Mouse (Mus musculus) hindbrain, embryonic 13.5 days (tissue): ENCODE measurements around the gene Kctd11. TPM values are rescaled to one million over a fixed set of nuclear protein-coding genes. Genes with fewer than 3 reads are reported as not detected.

Experiments used
- ATAC-seq: fragments of 200-750 bp; cut with Nextera tagmentation; 2 replicates; pipeline ENCODE4 v1.8.0; 2017; ENCODE audit warnings: moderate TSS enrichment; ENCODE audit not compliant: low FRiP score
- H3K27ac ChIP-seq: fragments of 300-500 bp; sonication (generic); 2 replicates; pipeline ENCODE4 v1.5.1; 2015; ENCODE audit warnings: inconsistent platforms, mild to moderate bottlenecking, moderate library complexity
- H3K27me3 ChIP-seq: fragments of 300-500 bp; sonication (generic); 2 replicates; pipeline ENCODE4 v1.6.1; 2015; ENCODE audit warnings: mild to moderate bottlenecking, inconsistent platforms
- H3K36me3 ChIP-seq: fragments of 300-500 bp; sonication (generic); 2 replicates; pipeline ENCODE4 v1.6.1; 2015; ENCODE audit warnings: mild to moderate bottlenecking, inconsistent platforms
- H3K4me1 ChIP-seq: fragments of 300-500 bp; sonication (generic); replicated peaks from 2 replicates; pipeline ENCODE4 v1.6.1; 2015; ENCODE audit warnings: inconsistent platforms
- H3K4me2 ChIP-seq: fragments of 300-500 bp; sonication (generic); 2 replicates; pipeline ENCODE4 v1.6.1; 2015; ENCODE audit warnings: inconsistent platforms, mild to moderate bottlenecking, moderate library complexity
- H3K4me3 ChIP-seq: fragments of 300-500 bp; sonication (generic); 2 replicates; pipeline ENCODE4 v1.5.1; 2015; ENCODE audit warnings: mild to moderate bottlenecking, inconsistent platforms
- H3K9ac ChIP-seq: fragments of 300-500 bp; sonication (generic); 2 replicates; pipeline ENCODE4 v1.6.1; 2015; ENCODE audit warnings: mild to moderate bottlenecking, inconsistent platforms
- H3K9me3 ChIP-seq: fragments of 300-500 bp; sonication (generic); 2 replicates; pipeline ENCODE4 v1.6.1; 2016; ENCODE audit warnings: inconsistent platforms
- WGBS: fragments of 180-500 bp; shearing (Covaris S2); methylation state at CpG from one replicate; pipeline ENCODE4 v1.1.7; 2015; 5-methylcytosine and 5-hydroxymethylcytosine counted together
- polyA plus RNA-seq: library from polyadenylated mRNA; unstranded; fragments of >200 nt; fragmentation: Nextera tagmentation; extraction: Ambion mirVana; gene quantifications from 2 replicates; pipeline ENCODE4 v1.2.1, GENCODE M21; 2015

Kctd11 gene
- polyA plus RNA-seq, 1 experiment from 2014 or later = 2.5 TPM

GRCm38 (mm10) chr11:69884663-69885062 lies 3.5 kb upstream of the Kctd11 start:
- peaks cover 18% of the 10 kb centered on the region for H3K4me1 ChIP-seq
- ATAC-seq = no peak
- H3K9me3 ChIP-seq = no peaks in the 10 kb centered on the region
- H3K27me3 ChIP-seq = peaks cover 34% of the 10 kb centered on the region
- H3K9ac ChIP-seq = no peak overlapping the region
- 86% methylated on average over 8 of the region's 8 CpGs for WGBS
- H3K4me2 ChIP-seq = no peak overlapping the region
- no peak overlapping the region for H3K4me3 ChIP-seq
- no peak overlapping the region for H3K27ac ChIP-seq
- H3K36me3 ChIP-seq = no peaks in the 10 kb centered on the region

- H3K36me3 ChIP-seq = no peaks in the 10 kb centered on the region
- H3K4me3 ChIP-seq = no peak overlapping the region
- H3K27me3 ChIP-seq = peaks cover 38% of the 10 kb centered on the region
- no peak overlapping the region for H3K27ac ChIP-seq
- no peak overlapping the region for H3K9ac ChIP-seq
- H3K4me1 ChIP-seq = peaks cover 22% of the 10 kb centered on the region
- H3K9me3 ChIP-seq = no peaks in the 10 kb centered on the region
- ATAC-seq = no peak
- 84% methylated on average over 9 of the region's 9 CpGs for WGBS
- H3K4me2 ChIP-seq = no peak overlapping the region
Measured at GRCm38 (mm10) chr11:69884240-69884639, 3.0 kb upstream of the Kctd11 start.

DNA sequence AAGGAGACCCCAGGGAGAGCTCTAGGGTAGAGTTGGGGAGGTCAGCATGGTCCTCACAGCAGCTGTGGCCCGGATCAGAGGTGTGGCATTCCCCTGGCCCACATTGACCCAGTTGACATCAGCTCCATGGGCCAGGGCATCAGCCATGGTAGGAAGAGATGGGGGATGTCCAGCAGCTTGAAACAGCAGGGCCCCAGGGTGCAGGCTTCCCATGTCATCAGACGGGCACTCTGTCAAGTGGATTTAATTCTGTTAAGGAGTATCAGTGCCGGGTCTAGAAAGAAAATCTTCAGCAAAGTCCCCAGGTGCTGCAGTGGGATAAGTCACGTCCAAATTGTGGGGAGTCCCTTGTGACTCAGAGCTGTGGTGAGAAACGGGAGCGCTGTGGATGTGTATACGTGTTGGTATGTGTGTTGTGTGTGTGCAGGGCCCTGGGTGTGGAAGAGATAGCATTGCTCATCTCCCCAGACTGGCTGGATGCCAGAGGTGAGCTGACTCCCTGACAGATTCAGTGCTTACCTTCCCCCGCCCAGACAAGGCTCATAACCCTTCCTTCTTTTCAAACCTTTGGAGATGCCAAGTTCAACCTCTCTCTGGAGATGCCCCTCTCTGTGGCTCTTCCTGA lies 2.4 kb upstream of the Kctd11 start:
- peaks cover 27% of the 10 kb centered on the region for H3K4me1 ChIP-seq
- no peak for ATAC-seq
- H3K27me3 ChIP-seq = peaks cover 42% of the 10 kb centered on the region
- WGBS = 91% methylated on average over 8 of the region's 8 CpGs
- H3K36me3 ChIP-seq = no peaks in the 10 kb centered on the region
- no peak overlapping the region for H3K27ac ChIP-seq
- no peaks in the 10 kb centered on the region for H3K9me3 ChIP-seq
- H3K9ac ChIP-seq = no peak overlapping the region
- H3K4me2 ChIP-seq = no peak overlapping the region
- no peak overlapping the region for H3K4me3 ChIP-seq

GRCm38 (mm10) chr11:69883066-69883465 lies 1.9 kb upstream of the Kctd11 start:
- H3K27ac ChIP-seq = no peak overlapping the region
- ATAC-seq = no peak
- H3K4me1 ChIP-seq = peaks cover 32% of the 10 kb centered on the region
- H3K9ac ChIP-seq = no peak overlapping the region
- H3K4me2 ChIP-seq = no peak overlapping the region
- 62% methylated on average over 4 of the region's 4 CpGs for WGBS
- no peak overlapping the region for H3K4me3 ChIP-seq
- no peaks in the 10 kb centered on the region for H3K9me3 ChIP-seq
- H3K27me3 ChIP-seq = peaks cover 42% of the 10 kb centered on the region
- no peaks in the 10 kb centered on the region for H3K36me3 ChIP-seq

GRCm38 (mm10) chr11:69881787-69882670 lies 823 bp upstream of the Kctd11 start:
- no peak for ATAC-seq
- peak overlapping the region; percentile 73 for H3K4me2 ChIP-seq
- peaks cover 34% of the 10 kb centered on the region for H3K4me1 ChIP-seq
- H3K4me3 ChIP-seq = peak overlapping the region; percentile 40
- no peaks in the 10 kb centered on the region for H3K9me3 ChIP-seq
- H3K36me3 ChIP-seq = no peaks in the 10 kb centered on the region
- H3K9ac ChIP-seq = 0 out of 2 replicates have a peak overlapping the region, but pooled peaks have one; percentile 71
- H3K27ac ChIP-seq = no peak overlapping the region
- peaks cover 42% of the 10 kb centered on the region for H3K27me3 ChIP-seq
- WGBS = 64% methylated on average over 21 of the region's 21 CpGs

GRCm38 (mm10) chr11:69880506-69880852 lies 727 bp downstream of the Kctd11 start:
- peak overlapping the region; percentile 58 for H3K27ac ChIP-seq
- peak overlapping the region; percentile 40 for H3K4me3 ChIP-seq
- ATAC-seq = no peak; the same call in 1 of the 2 replicates
- H3K27me3 ChIP-seq = peaks cover 40% of the 10 kb centered on the region
- H3K36me3 ChIP-seq = no peaks in the 10 kb centered on the region
- no peaks in the 10 kb centered on the region for H3K9me3 ChIP-seq
- peaks cover 36% of the 10 kb centered on the region for H3K4me1 ChIP-seq
- H3K4me2 ChIP-seq = peak overlapping the region; percentile 73
- WGBS = under 1% methylated on average over 18 of the region's 18 CpGs
- peak overlapping the region; percentile 71 for H3K9ac ChIP-seq

- WGBS = 60% methylated on average over 15 of the region's 15 CpGs
- no peak for ATAC-seq
- Histone ChIP-seq H3K9me3 (no peaks in the 10 kb centered on the region), H3K9ac (peak overlapping the region; percentile 58), H3K36me3 (no peaks in the 10 kb centered on the region), H3K27me3 (peaks cover 38% of the 10 kb centered on the region), H3K27ac (no peak overlapping the region), H3K4me2 (peak overlapping the region; percentile 73), H3K4me3 (peak overlapping the region; percentile 40), H3K4me1 (peaks cover 36% of the 10 kb centered on the region)
Measured at GRCm38 (mm10) chr11:69879711-69880110, 1.5 kb downstream of the Kctd11 start.

DNA sequence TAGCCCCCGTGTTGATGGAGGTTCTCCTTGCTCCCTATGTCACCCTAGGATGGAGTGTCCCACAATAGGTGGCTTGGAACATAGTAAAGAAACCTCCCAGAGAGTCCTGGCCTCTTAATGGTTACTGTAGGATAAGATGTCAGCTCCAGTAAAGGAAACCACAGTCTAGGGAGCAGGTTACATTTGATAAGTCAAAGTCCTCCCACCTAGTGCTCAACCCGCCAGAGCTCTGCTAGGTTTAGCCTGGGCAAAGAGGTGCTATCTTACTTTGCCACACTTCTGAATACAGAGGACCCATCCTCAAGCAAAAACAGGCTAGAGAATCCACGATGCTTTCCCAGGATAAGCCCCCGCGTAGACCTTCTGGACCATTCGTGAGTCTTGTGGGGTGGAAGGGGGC lies 2.3 kb downstream of the Kctd11 start:
- no peaks in the 10 kb centered on the region for H3K36me3 ChIP-seq
- peaks cover 36% of the 10 kb centered on the region for H3K4me1 ChIP-seq
- 89% methylated on average over 6 of the region's 6 CpGs for WGBS
- no peak overlapping the region for H3K27ac ChIP-seq
- 0 out of 2 replicates have a peak overlapping the region, but pooled peaks have one; percentile 73 for H3K4me2 ChIP-seq
- no peaks in the 10 kb centered on the region for H3K9me3 ChIP-seq
- no peak overlapping the region for H3K4me3 ChIP-seq
- H3K27me3 ChIP-seq = peaks cover 36% of the 10 kb centered on the region
- no peak for ATAC-seq
- no peak overlapping the region for H3K9ac ChIP-seq

DNA sequence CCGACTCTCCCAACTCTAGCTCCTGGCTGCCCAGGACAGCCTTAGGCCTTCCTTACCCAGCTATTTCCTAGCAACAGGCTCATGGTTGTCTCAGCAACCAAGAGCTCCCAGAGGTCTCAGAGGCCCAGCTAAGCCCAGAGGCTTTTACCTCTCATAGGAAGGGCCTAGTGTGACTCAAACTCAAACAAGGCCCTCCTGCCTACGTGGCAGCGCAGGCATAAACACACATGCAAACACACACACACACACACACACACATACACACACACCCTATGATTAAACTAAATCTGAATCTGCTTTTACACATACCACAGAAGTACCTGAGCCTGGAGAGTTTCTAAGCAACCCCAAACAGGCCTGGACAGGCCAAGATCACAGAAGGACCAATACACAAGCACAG lies 2.8 kb downstream of the Kctd11 start:
- WGBS = 79% methylated on average over 3 of the region's 3 CpGs
- no peaks in the 10 kb centered on the region for H3K36me3 ChIP-seq
- H3K27ac ChIP-seq = 0 out of 2 replicates have a peak overlapping the region, but pooled peaks have one; percentile 30
- H3K4me2 ChIP-seq = no peak overlapping the region
- no peak overlapping the region for H3K9ac ChIP-seq
- no peak for ATAC-seq
- peaks cover 35% of the 10 kb centered on the region for H3K27me3 ChIP-seq
- H3K9me3 ChIP-seq = no peaks in the 10 kb centered on the region
- H3K4me1 ChIP-seq = peaks cover 36% of the 10 kb centered on the region
- no peak overlapping the region for H3K4me3 ChIP-seq

DNA sequence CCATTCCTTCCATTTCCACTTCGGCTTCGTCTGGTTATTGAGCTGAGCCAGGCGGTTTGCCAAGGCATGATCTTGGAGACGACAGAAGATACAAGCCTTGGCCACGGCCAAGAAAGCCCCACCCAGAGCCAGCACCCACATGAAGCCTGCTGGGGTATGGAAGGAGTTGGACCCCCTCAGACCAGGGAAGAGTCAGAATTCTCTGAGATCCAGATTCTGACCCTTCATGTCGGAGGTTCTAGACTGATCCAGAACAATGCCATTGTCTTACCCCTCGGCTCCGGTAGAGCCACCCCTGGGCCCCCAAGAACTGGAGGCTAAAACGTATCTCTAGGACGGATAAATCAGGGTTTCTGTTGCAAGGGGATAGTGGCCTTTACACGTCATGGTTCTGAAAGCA lies 3.3 kb downstream of the Kctd11 start, which contains the start of gene Tmem95:
Tmem95 (minus strand) TSS at position 141 of the 400 bp plus-strand sequence.
- Histone ChIP-seq H3K27ac (0 out of 2 replicates have a peak within 1 kb of the TSS, but pooled peaks have one; percentile 30), H3K4me3 (peak within 1 kb of the TSS; percentile 12; the same call in 1 of the 2 replicates), H3K9me3 (no peaks in the 10 kb centered on the region), H3K4me1 (peaks cover 36% of the 10 kb centered on the region), H3K9ac (no peak within 1 kb of the TSS), H3K4me2 (peak within 1 kb of the TSS; percentile 33), H3K27me3 (peaks cover 35% of the 10 kb centered on the region), H3K36me3 (no peaks in the 10 kb centered on the region)
- WGBS = 95% methylated on average over 11 of the region's 11 CpGs
- ATAC-seq = no peak

DNA sequence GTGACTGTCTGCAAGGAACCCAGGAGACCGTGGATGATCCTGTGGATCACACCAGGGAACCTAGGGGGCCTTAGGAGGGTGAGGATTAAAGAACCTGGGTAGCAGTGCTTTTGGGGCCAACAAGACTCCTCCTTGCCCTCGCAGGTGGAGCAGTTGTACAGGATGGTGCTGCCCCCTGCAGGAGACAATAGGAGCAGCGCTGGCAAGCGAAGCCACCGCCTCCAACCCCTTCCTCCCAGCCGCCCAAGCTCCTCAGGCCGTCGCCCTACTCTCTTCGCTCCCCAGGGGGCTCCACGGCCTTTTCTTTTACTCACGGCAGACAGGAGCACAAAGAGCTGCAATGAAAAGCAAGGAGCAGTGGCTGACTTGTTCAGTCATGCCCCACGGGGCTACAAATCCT lies 4.3 kb downstream of the Kctd11 start:
- Histone ChIP-seq H3K27ac (no peak overlapping the region), H3K27me3 (peaks cover 26% of the 10 kb centered on the region), H3K4me1 (peaks cover 36% of the 10 kb centered on the region), H3K9ac (0 out of 2 replicates have a peak overlapping the region, but pooled peaks have one; percentile 24), H3K4me3 (peak overlapping the region; percentile 12; the same call in 1 of the 2 replicates), H3K9me3 (no peaks in the 10 kb centered on the region), H3K36me3 (no peaks in the 10 kb centered on the region), H3K4me2 (peak overlapping the region; percentile 33)
- ATAC-seq = peak; percentile 45; the same call in 1 of the 2 replicates
- 2% methylated on average over 12 of the region's 12 CpGs for WGBS

DNA sequence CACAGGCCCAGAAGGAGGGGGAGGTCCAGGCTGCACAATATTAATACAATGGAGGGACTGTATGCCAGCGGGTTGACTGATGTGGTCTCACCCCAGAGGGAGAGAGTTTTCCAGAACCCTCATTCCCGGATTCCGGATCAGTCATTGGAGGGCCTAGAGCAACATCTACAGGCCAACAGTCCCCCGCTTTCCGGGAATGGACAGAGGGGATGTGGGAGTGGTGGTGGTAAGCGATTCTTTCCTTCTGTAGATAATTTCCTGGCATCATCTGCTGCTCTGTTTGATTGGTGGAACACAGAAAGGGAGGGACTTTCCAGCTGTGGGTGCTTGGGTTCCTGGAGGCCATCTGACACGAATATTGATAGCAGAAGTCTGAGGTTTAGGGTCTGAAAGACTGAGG lies 5.0 kb downstream of the Kctd11 start:
- H3K9me3 ChIP-seq = no peaks in the 10 kb centered on the region
- H3K9ac ChIP-seq = 0 out of 2 replicates have a peak overlapping the region, but pooled peaks have one; percentile 24
- no peak for ATAC-seq
- peaks cover 29% of the 10 kb centered on the region for H3K4me1 ChIP-seq
- no peaks in the 10 kb centered on the region for H3K36me3 ChIP-seq
- H3K4me3 ChIP-seq = no peak overlapping the region
- H3K27me3 ChIP-seq = peaks cover 19% of the 10 kb centered on the region
- no peak overlapping the region for H3K4me2 ChIP-seq
- WGBS = 68% methylated on average over 7 of the region's 7 CpGs
- H3K27ac ChIP-seq = no peak overlapping the region
